Mouse (Mus musculus) neural tube, embryonic 12.5 days (tissue): Measurements from ENCODE around the gene Tnf. TPM values are rescaled to one million over a fixed set of nuclear protein-coding genes. Genes with fewer than 3 reads are reported as not detected.

Experiments
- ATAC-seq: fragments of 200-750 bp; cut with Nextera tagmentation; 2 replicates; pipeline ENCODE4 v1.8.0; 2017; ENCODE audit warnings: low read depth, mild to moderate bottlenecking, moderate TSS enrichment, moderate library complexity; ENCODE audit not compliant: low FRiP score
- H3K27ac ChIP-seq: fragments of 300-500 bp; sonication (generic); 2 replicates; pipeline ENCODE4 v1.5.1; 2016
- H3K27me3 ChIP-seq: fragments of 300-500 bp; sonication (generic); replicated peaks from 2 replicates; pipeline ENCODE4 v1.6.1; 2016; ENCODE audit warnings: mild to moderate bottlenecking
- H3K36me3 ChIP-seq: fragments of 300-500 bp; sonication (generic); 2 replicates; pipeline ENCODE4 v1.6.1; 2016; ENCODE audit warnings: mild to moderate bottlenecking
- H3K4me1 ChIP-seq: fragments of 300-500 bp; sonication (generic); 2 replicates; pipeline ENCODE4 v1.6.1; 2016
- H3K4me2 ChIP-seq: fragments of 300-500 bp; sonication (generic); replicated peaks from 2 replicates; pipeline ENCODE4 v1.6.1; 2016; ENCODE audit warnings: mild to moderate bottlenecking
- H3K4me3 ChIP-seq: fragments of 300-500 bp; sonication (generic); 2 replicates; pipeline ENCODE4 v1.5.1; 2016
- H3K9ac ChIP-seq: fragments of 300-500 bp; sonication (generic); 2 replicates; pipeline ENCODE4 v1.6.1; 2016; ENCODE audit warnings: mild to moderate bottlenecking
- H3K9me3 ChIP-seq: fragments of 300-500 bp; sonication (generic); 2 replicates; pipeline ENCODE4 v1.6.1; 2016; ENCODE audit warnings: mild to moderate bottlenecking
- WGBS: fragments of 180-500 bp; shearing (Covaris S2); methylation state at CpG from one replicate; pipeline ENCODE4 v1.1.7; 2016; 5-methylcytosine and 5-hydroxymethylcytosine counted together
- polyA plus RNA-seq: library from polyadenylated mRNA; unstranded; fragments of >200 nt; fragmentation: Nextera tagmentation; extraction: Ambion mirVana; gene quantifications from 2 replicates; pipeline ENCODE4 v1.2.1, GENCODE M21; 2016

Tnf gene
- polyA plus RNA-seq, 1 experiment from 2014 or later, result not detected

- H3K9me3 ChIP-seq, result no peaks in the 10 kb centered on the region
- peaks cover 34% of the 10 kb centered on the region for H3K27me3 ChIP-seq
- H3K4me3 ChIP-seq, result peak overlapping the region; percentile 36
- WGBS, result 48% methylated on average over 19 of the region's 19 CpGs
- H3K9ac ChIP-seq, result 0 out of 2 replicates have a peak overlapping the region, but pooled peaks have one; percentile 35
- no peak for ATAC-seq
- no peak overlapping the region for H3K27ac ChIP-seq
- no peaks in the 10 kb centered on the region for H3K36me3 ChIP-seq
- H3K4me1 ChIP-seq, result peaks cover 9% of the 10 kb centered on the region
- peak overlapping the region; percentile 71 for H3K4me2 ChIP-seq
Observed at GRCm38 (mm10) chr17:35194844-35195630, 6.8 kb downstream of the Tnf start.

DNA sequence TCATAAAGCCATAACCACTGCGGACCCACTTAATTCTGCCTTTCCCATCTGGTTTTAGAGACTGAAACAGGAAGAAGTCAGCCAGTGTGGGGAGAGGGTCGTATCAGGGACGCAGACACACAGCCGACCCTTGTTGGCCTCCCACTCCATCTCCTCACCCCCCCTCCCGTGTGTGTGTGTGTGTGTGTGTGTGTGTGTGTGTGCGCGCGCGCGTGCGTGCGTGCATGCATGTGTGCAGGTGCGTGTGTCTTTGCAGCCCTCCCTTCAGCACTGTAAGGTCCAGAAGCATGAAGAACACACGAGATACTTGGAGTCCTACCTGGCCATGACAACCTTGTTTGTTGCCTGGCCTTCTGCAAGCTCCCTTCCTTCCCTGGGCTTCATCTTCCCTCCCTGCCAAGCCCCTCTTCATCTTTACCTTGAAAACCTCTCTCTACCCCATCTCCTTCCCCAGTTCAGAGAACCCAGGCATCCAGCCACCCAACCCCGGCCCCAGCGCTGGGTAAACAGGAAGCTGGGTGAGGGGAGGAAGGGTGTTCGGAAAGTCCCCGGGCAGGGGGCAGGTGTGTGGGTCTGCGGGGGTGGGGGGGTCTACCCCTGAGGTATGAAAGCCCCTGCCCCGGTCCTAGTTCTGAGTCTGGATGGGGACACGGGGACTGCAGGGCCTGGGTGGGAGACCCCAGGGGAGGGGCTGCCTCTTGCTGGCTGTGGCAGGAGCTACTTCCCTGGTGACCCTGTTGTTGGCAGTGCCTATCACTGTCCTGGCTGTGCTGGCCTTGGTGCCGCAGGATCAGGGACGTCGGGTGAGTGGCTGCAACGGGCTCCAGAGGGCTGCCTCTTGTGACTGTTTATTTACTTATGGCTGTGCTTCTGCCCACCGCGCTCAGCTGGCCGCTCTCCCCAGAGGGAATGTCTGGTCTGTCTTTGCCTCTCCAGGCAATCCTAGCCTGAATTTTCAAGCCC is 7.6 kb downstream of the Tnf start, which contains the start of gene Ltb:
Ltb (plus strand) TSS at position 559 of the 963 bp plus-strand sequence.
- 71% methylated on average over 28 of the region's 28 CpGs for WGBS
- Histone ChIP-seq H3K9ac (no peak within 1 kb of the TSS), H3K36me3 (no peaks in the 10 kb centered on the region), H3K9me3 (no peaks in the 10 kb centered on the region), H3K27me3 (peaks cover 31% of the 10 kb centered on the region), H3K4me1 (peaks cover 9% of the 10 kb centered on the region), H3K4me2 (peak within 1 kb of the TSS; percentile 71), H3K4me3 (peak within 1 kb of the TSS; percentile 36; the same call in 1 of the 2 replicates), H3K27ac (no peak within 1 kb of the TSS)
- ATAC-seq, result no peak

- 91% methylated on average over 5 of the region's 5 CpGs for WGBS
Observed at GRCm38 (mm10) chr17:35192924-35193323, 8.9 kb downstream of the Tnf start.

DNA sequence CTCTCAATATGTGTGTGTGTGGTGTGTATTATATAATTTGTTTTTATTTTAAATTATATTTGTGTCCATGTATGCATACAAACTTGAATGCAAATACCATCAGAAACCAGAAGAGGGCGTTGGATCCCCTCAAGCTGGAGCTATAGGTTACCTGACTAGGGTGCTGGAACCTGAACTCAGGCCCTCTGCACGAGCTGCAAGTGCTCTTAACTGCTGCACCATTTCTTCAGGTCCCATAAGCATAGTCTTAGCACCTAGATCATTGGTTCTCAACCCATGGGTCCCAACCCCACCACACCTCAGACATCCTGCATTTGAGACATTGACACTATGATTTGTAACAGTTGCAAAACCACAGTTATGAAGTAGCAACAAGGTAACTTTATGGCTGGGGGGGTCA is 10.1 kb downstream of the Tnf start:
- Histone ChIP-seq H3K4me2 (no peak overlapping the region), H3K36me3 (no peaks in the 10 kb centered on the region), H3K4me1 (peaks cover 9% of the 10 kb centered on the region), H3K27me3 (peaks cover 26% of the 10 kb centered on the region), H3K9me3 (no peaks in the 10 kb centered on the region), H3K4me3 (no peak overlapping the region), H3K27ac (no peak overlapping the region), H3K9ac (no peak overlapping the region)
- no peak for ATAC-seq
- 71% methylated on average over 2 of the region's 2 CpGs for WGBS

More at GRCm38 (mm10) chr17:35192924-35193323, 8.9 kb downstream of the Tnf start:
- H3K9ac ChIP-seq, result no peak overlapping the region
- H3K36me3 ChIP-seq, result no peaks in the 10 kb centered on the region
- no peak overlapping the region for H3K4me3 ChIP-seq
- no peak for ATAC-seq
- no peaks in the 10 kb centered on the region for H3K9me3 ChIP-seq
- H3K4me1 ChIP-seq, result peaks cover 9% of the 10 kb centered on the region
- H3K27me3 ChIP-seq, result peaks cover 31% of the 10 kb centered on the region
- H3K27ac ChIP-seq, result no peak overlapping the region
- H3K4me2 ChIP-seq, result no peak overlapping the region

GRCm38 (mm10) chr17:35190096-35190495 is 11.7 kb downstream of the Tnf start:
- no peaks in the 10 kb centered on the region for H3K36me3 ChIP-seq
- ATAC-seq, result no peak
- no peak overlapping the region for H3K27ac ChIP-seq
- no peak overlapping the region for H3K4me3 ChIP-seq
- WGBS, result 75% methylated on average over 4 of the region's 4 CpGs
- H3K9ac ChIP-seq, result no peak overlapping the region
- H3K27me3 ChIP-seq, result peaks cover 9% of the 10 kb centered on the region
- H3K4me1 ChIP-seq, result peaks cover 5% of the 10 kb centered on the region; the same call in 1 of the 2 replicates
- H3K9me3 ChIP-seq, result no peaks in the 10 kb centered on the region
- no peak overlapping the region for H3K4me2 ChIP-seq

DNA sequence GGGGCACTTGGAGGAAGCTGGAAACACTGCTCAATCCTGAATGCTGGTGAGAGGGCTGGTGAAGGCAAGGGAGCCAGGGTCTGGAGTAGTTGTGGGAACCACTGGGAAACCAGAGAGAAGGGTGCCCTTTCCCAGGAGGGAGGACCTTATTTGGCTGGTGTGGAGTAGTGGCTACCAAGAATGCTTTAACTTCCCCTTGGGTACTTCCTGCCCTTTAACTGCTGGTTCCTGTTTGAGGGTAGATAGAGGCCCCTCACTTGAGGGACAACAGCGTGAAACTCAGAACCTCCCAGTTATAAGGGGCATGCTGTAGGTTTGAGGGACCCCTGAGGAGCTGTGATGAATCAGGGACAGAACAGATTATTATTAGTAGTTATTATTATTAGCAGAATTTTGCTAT is 12.6 kb downstream of the Tnf start:
- Histone ChIP-seq H3K9ac (no peak overlapping the region), H3K9me3 (no peaks in the 10 kb centered on the region), H3K4me1 (peaks cover 5% of the 10 kb centered on the region; the same call in 1 of the 2 replicates), H3K27me3 (peaks cover under 1% of the 10 kb centered on the region; the same call in 1 of the 2 replicates), H3K36me3 (no peaks in the 10 kb centered on the region), H3K27ac (no peak overlapping the region), H3K4me3 (no peak overlapping the region), H3K4me2 (no peak overlapping the region)
- WGBS, result 76% methylated on average over 1 of the region's 1 CpGs
- no peak for ATAC-seq

DNA sequence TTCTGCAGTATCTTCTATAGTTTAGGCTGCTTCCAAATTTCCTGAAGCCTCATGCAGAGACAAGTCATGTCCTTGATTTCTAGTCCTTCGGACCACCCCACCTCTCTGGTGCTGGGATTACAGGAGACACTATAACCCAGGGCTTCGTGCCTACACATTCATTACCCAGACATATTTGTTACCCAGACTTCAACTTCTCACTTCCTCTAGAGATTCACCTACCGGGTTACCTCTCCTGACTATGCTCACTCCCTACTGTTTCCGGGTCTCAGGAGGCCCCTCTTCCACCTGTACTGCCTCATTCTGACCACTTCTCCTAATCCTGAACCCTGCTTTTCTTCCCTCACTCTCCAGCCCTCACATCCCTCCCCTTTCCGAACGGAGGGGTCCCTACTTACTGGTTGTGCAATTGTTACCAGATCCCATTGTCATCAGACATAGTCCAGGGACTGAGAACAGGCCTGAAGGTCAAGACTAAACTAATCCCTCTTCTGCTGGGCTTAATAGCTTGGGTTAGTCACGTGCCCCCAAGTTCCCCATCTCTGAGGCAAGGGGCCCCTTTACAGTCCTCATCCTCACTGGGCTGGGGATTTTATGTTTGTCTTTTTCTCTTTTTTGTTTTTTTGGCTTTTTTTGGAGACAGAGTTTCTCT is 13.7 kb downstream of the Tnf start, which contains the start of gene Lst1:
Lst1 (minus strand) TSS at position 481 of the 652 bp plus-strand sequence.
- no peak within 1 kb of the TSS for H3K4me3 ChIP-seq
- 81% methylated on average over 7 of the region's 7 CpGs for WGBS
- H3K9me3 ChIP-seq, result no peaks in the 10 kb centered on the region
- peaks cover 5% of the 10 kb centered on the region; the same call in 1 of the 2 replicates for H3K4me1 ChIP-seq
- no peaks in the 10 kb centered on the region for H3K27me3 ChIP-seq
- H3K36me3 ChIP-seq, result no peaks in the 10 kb centered on the region
- H3K9ac ChIP-seq, result no peak within 1 kb of the TSS
- H3K27ac ChIP-seq, result no peak within 1 kb of the TSS
- ATAC-seq, result no peak
- no peak within 1 kb of the TSS for H3K4me2 ChIP-seq

DNA sequence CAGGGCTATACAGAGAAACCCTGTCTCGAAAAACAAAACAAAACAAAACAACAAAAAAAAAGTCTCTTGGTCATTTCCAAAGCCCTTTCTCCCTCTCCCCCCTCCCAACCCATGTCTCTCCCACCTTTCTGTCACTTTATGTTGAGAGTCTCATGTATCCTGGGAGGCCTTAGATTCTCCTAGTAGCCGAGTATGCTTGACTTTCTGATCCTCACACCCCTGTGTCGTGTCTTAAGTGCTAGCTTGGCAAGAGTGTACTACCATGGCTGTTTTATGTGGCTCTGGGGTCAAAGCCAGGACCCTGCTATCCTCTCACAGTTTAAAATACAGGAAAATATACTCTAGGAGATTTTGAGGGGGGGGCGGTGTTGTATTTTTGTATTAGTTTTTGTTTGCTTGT is 14.5 kb downstream of the Tnf start:
- H3K4me1 ChIP-seq, result peaks cover 5% of the 10 kb centered on the region; the same call in 1 of the 2 replicates
- no peak overlapping the region for H3K4me2 ChIP-seq
- H3K9ac ChIP-seq, result no peak overlapping the region
- no peaks in the 10 kb centered on the region for H3K36me3 ChIP-seq
- H3K4me3 ChIP-seq, result no peak overlapping the region
- no peak for ATAC-seq
- no peaks in the 10 kb centered on the region for H3K27me3 ChIP-seq
- H3K27ac ChIP-seq, result no peak overlapping the region
- H3K9me3 ChIP-seq, result no peaks in the 10 kb centered on the region
- 76% methylated on average over 4 of the region's 4 CpGs for WGBS

DNA sequence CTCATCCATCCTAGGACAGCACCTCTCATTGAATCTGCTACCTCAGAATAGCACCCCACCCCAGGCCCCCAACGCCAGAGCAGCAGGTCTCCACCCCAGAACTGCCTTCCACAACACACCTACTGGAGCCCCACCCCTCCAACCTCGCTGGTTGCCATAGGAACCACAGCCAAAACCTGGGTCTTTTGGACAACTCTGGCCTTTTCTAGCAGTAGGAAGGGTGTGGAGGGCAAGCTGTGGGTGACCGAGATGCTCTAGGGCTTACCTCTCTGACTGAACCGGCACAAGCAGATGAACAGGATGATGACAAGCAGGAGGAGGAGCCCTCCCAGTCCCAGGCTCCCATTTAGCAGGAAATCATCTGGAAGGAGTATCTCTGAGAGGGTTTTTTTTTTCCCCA is 15.1 kb downstream of the Tnf start:
- no peaks in the 10 kb centered on the region for H3K27me3 ChIP-seq
- H3K9ac ChIP-seq, result no peak overlapping the region
- WGBS, result under 1% methylated on average over 4 of the region's 4 CpGs
- H3K36me3 ChIP-seq, result no peaks in the 10 kb centered on the region
- H3K4me1 ChIP-seq, result peaks cover 5% of the 10 kb centered on the region; the same call in 1 of the 2 replicates
- no peak overlapping the region for H3K27ac ChIP-seq
- peak overlapping the region; percentile 61 for H3K4me2 ChIP-seq
- ATAC-seq, result no peak
- H3K4me3 ChIP-seq, result no peak overlapping the region
- H3K9me3 ChIP-seq, result no peaks in the 10 kb centered on the region

GRCm38 (mm10) chr17:35185639-35186611 is 15.9 kb downstream of the Tnf start:
- Histone ChIP-seq H3K9me3 (no peaks in the 10 kb centered on the region), H3K36me3 (no peaks in the 10 kb centered on the region), H3K9ac (0 out of 2 replicates have a peak overlapping the region, but pooled peaks have one; percentile 33), H3K4me3 (peak overlapping the region; percentile 31), H3K4me2 (peak overlapping the region; percentile 61), H3K27ac (no peak overlapping the region), H3K4me1 (peaks cover 5% of the 10 kb centered on the region; the same call in 1 of the 2 replicates), H3K27me3 (no peaks in the 10 kb centered on the region)
- 4% methylated on average over 18 of the region's 18 CpGs for WGBS
- no peak for ATAC-seq

DNA sequence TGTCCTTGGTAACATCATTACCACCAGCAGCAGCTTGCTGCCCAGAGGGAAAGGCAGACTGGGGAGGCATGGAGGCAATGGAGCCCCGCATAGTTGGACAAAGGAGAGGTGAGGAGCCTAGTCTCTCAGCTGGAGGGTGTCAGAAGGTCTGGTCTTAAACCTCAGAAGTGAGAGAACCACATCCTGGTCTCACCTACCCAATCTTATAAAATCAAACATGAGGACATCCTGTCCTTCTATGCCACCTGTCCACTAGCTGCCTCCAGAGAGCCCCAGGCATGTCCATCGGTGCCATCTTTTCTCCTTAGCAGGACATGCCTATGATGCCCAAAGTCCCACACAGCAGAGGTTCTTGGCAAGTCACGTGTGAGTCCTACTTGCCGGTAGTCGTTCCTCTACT is 21.7 kb downstream of the Tnf start:
- no peaks in the 10 kb centered on the region for H3K4me1 ChIP-seq
- H3K9me3 ChIP-seq, result no peaks in the 10 kb centered on the region
- no peaks in the 10 kb centered on the region for H3K27me3 ChIP-seq
- H3K4me2 ChIP-seq, result no peak overlapping the region
- no peaks in the 10 kb centered on the region for H3K36me3 ChIP-seq
- WGBS, result 86% methylated on average over 5 of the region's 5 CpGs
- no peak overlapping the region for H3K4me3 ChIP-seq
- H3K9ac ChIP-seq, result no peak overlapping the region
- H3K27ac ChIP-seq, result no peak overlapping the region
- ATAC-seq, result no peak
